Mouse (Mus musculus) hindbrain, embryonic 11.5 days (tissue): Measurements from ENCODE around the gene Tmem265. TPM values are rescaled to one million over a fixed set of nuclear protein-coding genes. Genes with fewer than 3 reads are reported as not detected.

Experiments used
- ATAC-seq: fragments of 200-750 bp; cut with Nextera tagmentation; 2 replicates; pipeline ENCODE4 v1.8.0; 2017; ENCODE audit warnings: mild to moderate bottlenecking, moderate TSS enrichment, moderate library complexity; ENCODE audit not compliant: low FRiP score
- DNase-seq: peaks from one replicate; pipeline ENCODE4 v3.0.0-alpha.2; 2015; ENCODE audit warnings: low spot score
- H3K27ac ChIP-seq: fragments of 300-500 bp; sonication (generic); 2 replicates; pipeline ENCODE4 v1.5.1; 2014; ENCODE audit warnings: mild to moderate bottlenecking, low read depth, low read length
- H3K27me3 ChIP-seq: fragments of 300-500 bp; sonication (generic); 2 replicates; pipeline ENCODE4 v1.6.1; 2014; ENCODE audit warnings: mild to moderate bottlenecking, low read length, moderate library complexity, mixed read lengths; ENCODE audit not compliant: control insufficient read depth, insufficient read depth
- H3K36me3 ChIP-seq: fragments of 300-500 bp; sonication (generic); 2 replicates; pipeline ENCODE4 v1.6.1; 2014; ENCODE audit warnings: mild to moderate bottlenecking, low read length, moderate library complexity, mixed read lengths; ENCODE audit not compliant: control insufficient read depth, insufficient read depth
- H3K4me1 ChIP-seq: fragments of 300-500 bp; sonication (generic); replicated peaks from 2 replicates; pipeline ENCODE4 v1.6.1; 2014; ENCODE audit warnings: low read length, mixed read lengths; ENCODE audit not compliant: control insufficient read depth, insufficient read depth
- H3K4me2 ChIP-seq: fragments of 300-500 bp; sonication (generic); replicated peaks from 2 replicates; pipeline ENCODE4 v1.6.1; 2014; ENCODE audit warnings: mild to moderate bottlenecking, low read depth, low read length
- H3K4me3 ChIP-seq: fragments of 300-500 bp; sonication (generic); 2 replicates; pipeline ENCODE4 v1.5.1; 2014; ENCODE audit warnings: low read depth, low read length
- H3K9ac ChIP-seq: fragments of 300-500 bp; sonication (generic); 2 replicates; pipeline ENCODE4 v1.6.1; 2014; ENCODE audit warnings: low read depth, low read length
- H3K9me3 ChIP-seq: fragments of 300-500 bp; sonication (generic); 2 replicates; pipeline ENCODE4 v1.6.1; 2016; ENCODE audit warnings: low read length; ENCODE audit not compliant: control insufficient read depth
- WGBS: fragments of 180-500 bp; shearing (Covaris S2); extraction: QIAGEN DNeasy Blood & Tissue Kit; methylation state at CpG from one replicate; pipeline ENCODE4 v1.1.7; 2014; 5-methylcytosine and 5-hydroxymethylcytosine counted together
- polyA plus RNA-seq: library from polyadenylated mRNA; unstranded; fragments of >200 nt; fragmentation: Nextera tagmentation; extraction: Ambion mirVana; gene quantifications from 2 replicates; pipeline ENCODE4 v1.2.1, GENCODE M21; 2014

Tmem265 gene
- polyA plus RNA-seq, 1 experiment from 2014 or later: 7.7 TPM

GRCm38 (mm10) chr7:127613501-127613900 lies 52.3 kb downstream of the Tmem265 start:
- H3K27me3 ChIP-seq: no peaks in the 10 kb centered on the region
- H3K27ac ChIP-seq: no peak overlapping the region
- ATAC-seq (no peak), DNase-seq (no peak)
- H3K4me1 ChIP-seq: peaks cover 6% of the 10 kb centered on the region; the same call in 1 of the 2 replicates
- peak overlapping the region; percentile 99 for H3K4me3 ChIP-seq
- H3K9me3 ChIP-seq: no peaks in the 10 kb centered on the region
- peak overlapping the region; percentile 97; the same call in 1 of the 2 replicates for H3K9ac ChIP-seq
- 87% methylated on average over 8 of the region's 8 CpGs for WGBS
- H3K4me2 ChIP-seq: peak overlapping the region; percentile 74; the same call in 1 of the 2 replicates
- H3K36me3 ChIP-seq: peaks cover 27% of the 10 kb centered on the region

- no peak for ATAC-seq
- Histone ChIP-seq H3K27me3 (no peaks in the 10 kb centered on the region), H3K9ac (peak overlapping the region; percentile 97), H3K4me2 (peak overlapping the region; percentile 74), H3K27ac (no peak overlapping the region), H3K36me3 (peaks cover 27% of the 10 kb centered on the region), H3K4me3 (peak overlapping the region; percentile 99), H3K4me1 (peaks cover 6% of the 10 kb centered on the region; the same call in 1 of the 2 replicates), H3K9me3 (no peaks in the 10 kb centered on the region)
- WGBS: 25% methylated on average over 8 of the region's 8 CpGs
- no peak for DNase-seq
These were observed 52.9 kb downstream of the Tmem265 start for GRCm38 (mm10) chr7:127614091-127614490.

DNA sequence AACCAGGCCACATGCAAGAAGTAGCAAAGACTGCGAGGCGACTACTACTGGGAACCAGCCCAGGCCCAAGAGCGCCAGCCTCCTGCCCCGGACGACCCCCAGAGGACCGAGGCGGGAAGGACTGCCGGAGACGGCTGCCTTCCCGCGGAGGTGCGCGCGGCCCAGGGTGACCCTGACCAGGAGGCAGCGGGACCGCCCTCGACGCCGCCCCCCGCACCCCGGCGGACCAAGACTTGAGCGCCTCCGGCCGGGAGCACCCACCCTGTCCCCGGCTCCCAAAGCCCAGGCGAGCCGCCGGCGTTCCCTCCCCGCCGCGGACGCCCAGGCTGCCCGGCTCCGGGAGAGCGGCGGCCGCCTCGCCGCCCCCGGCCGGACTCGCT lies 53.3 kb downstream of the Tmem265 start:
- Histone ChIP-seq H3K9me3 (no peaks in the 10 kb centered on the region), H3K9ac (peak overlapping the region; percentile 97), H3K4me1 (peaks cover 6% of the 10 kb centered on the region; the same call in 1 of the 2 replicates), H3K27ac (peak overlapping the region; percentile 81), H3K27me3 (no peaks in the 10 kb centered on the region), H3K4me2 (peak overlapping the region; percentile 74), H3K4me3 (peak overlapping the region; percentile 99), H3K36me3 (peaks cover 27% of the 10 kb centered on the region)
- 2% methylated on average over 34 of the region's 44 CpGs for WGBS
- ATAC-seq (peak; percentile 28; the same call in 1 of the 2 replicates), DNase-seq (peak; percentile 65)

GRCm38 (mm10) chr7:127614891-127615843 lies 54.0 kb downstream of the Tmem265 start, which contains the start of gene Zfp629:
TSS of gene Zfp629 (minus strand) at chr7:127615797.
- ATAC-seq: peak; percentile 94
- peak within 1 kb of the TSS; percentile 74 for H3K4me2 ChIP-seq
- H3K4me1 ChIP-seq: peaks cover 6% of the 10 kb centered on the region; the same call in 1 of the 2 replicates
- H3K9me3 ChIP-seq: no peaks in the 10 kb centered on the region
- peak within 1 kb of the TSS; percentile 97 for H3K9ac ChIP-seq
- H3K4me3 ChIP-seq: peak within 1 kb of the TSS; percentile 99
- H3K27ac ChIP-seq: peak within 1 kb of the TSS; percentile 81
- DNase-seq: peak; percentile 95
- no peaks in the 10 kb centered on the region for H3K27me3 ChIP-seq
- peaks cover 23% of the 10 kb centered on the region for H3K36me3 ChIP-seq
- 0% methylated on average over 30 of the region's 50 CpGs for WGBS

DNA sequence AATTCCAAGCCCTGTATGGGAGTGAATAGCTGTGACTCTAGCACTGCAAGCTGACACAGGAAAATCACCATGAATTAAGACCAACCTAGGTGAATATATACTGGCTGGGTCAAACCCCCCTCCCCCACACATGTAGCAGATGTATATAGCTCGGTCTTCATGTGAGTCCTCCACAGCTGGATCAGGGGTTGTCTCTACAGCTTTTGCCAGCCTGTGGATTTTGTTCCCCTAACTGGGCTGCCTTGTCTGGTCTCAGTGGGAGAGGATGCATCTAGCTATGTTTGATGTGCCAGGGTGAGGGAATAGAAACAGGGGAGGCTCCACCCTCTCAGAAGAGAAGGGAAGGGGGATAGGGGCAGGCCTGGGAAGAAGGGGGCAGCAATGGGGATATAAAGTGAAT lies 55.1 kb downstream of the Tmem265 start:
- peaks cover 12% of the 10 kb centered on the region for H3K36me3 ChIP-seq
- DNase-seq (no peak), ATAC-seq (no peak)
- no peak overlapping the region for H3K9ac ChIP-seq
- WGBS: 91% methylated on average over 1 of the region's 1 CpGs
- no peak overlapping the region; the same call in 1 of the 2 replicates for H3K4me3 ChIP-seq
- no peak overlapping the region for H3K27ac ChIP-seq
- H3K27me3 ChIP-seq: no peaks in the 10 kb centered on the region
- H3K4me2 ChIP-seq: peak overlapping the region; percentile 74
- H3K4me1 ChIP-seq: peaks cover 6% of the 10 kb centered on the region; the same call in 1 of the 2 replicates
- no peaks in the 10 kb centered on the region for H3K9me3 ChIP-seq

Other genes with a start within 250 kb of the Tmem265 start
- gene Zfp768, start 215.8 kb upstream of the Tmem265 start, polyA plus RNA-seq: 5.1 and 5.7 TPM in 2 replicates
- gene Zfp747, start 185.3 kb upstream of the Tmem265 start, polyA plus RNA-seq: 6.7 and 9.6 TPM in 2 replicates
- gene 9130019O22Rik, start 174.2 kb upstream of the Tmem265 start, polyA plus RNA-seq: 5.4 and 6.2 TPM in 2 replicates
- gene E430018J23Rik, start 167.8 kb upstream of the Tmem265 start, polyA plus RNA-seq: 6.1 and 6.3 TPM in 2 replicates
- 6.9 and 8.1 TPM in 2 replicates for gene Zfp764, start 154.6 kb upstream of the Tmem265 start, polyA plus RNA-seq
- gene Zfp688, start 139.3 kb upstream of the Tmem265 start, polyA plus RNA-seq: 29.8 and 33.6 TPM in 2 replicates
- 12.8 and 13.5 TPM in 2 replicates for gene Zfp689, start 112.2 kb upstream of the Tmem265 start, polyA plus RNA-seq
- gene Prr14, start 101.8 kb upstream of the Tmem265 start, polyA plus RNA-seq: 61.4 and 72.1 TPM in 2 replicates
- 10.5 and 15.1 TPM in 2 replicates for gene Fbrs, start 82.2 kb upstream of the Tmem265 start, polyA plus RNA-seq
- 58.1 and 81.5 TPM in 2 replicates for gene Srcap, start 49.4 kb upstream of the Tmem265 start, polyA plus RNA-seq
- 20.0 and 26.0 TPM in 2 replicates for gene Gm42715, start 41.8 kb upstream of the Tmem265 start, polyA plus RNA-seq
- gene Phkg2, start 11.9 kb downstream of the Tmem265 start, polyA plus RNA-seq: 50.4 and 54.0 TPM in 2 replicates
- gene Ccdc189, start 27.2 kb downstream of the Tmem265 start, polyA plus RNA-seq: 11.9 and 16.4 TPM in 2 replicates
- 31.4 and 33.6 TPM in 2 replicates for gene Rnf40, start 27.4 kb downstream of the Tmem265 start, polyA plus RNA-seq
- gene Zfp629, start 54.4 kb downstream of the Tmem265 start, polyA plus RNA-seq: 28.0 and 31.0 TPM in 2 replicates
- 58.4 and 61.5 TPM in 2 replicates for gene Bcl7c, start 147.5 kb downstream of the Tmem265 start, polyA plus RNA-seq
- 6.8 and 9.2 TPM in 2 replicates for gene Ctf1, start 151.3 kb downstream of the Tmem265 start, polyA plus RNA-seq
- 0.15 and 0.22 TPM in 2 replicates for gene Ctf2, start 170.8 kb downstream of the Tmem265 start, polyA plus RNA-seq
- gene Fbxl19, start 183.2 kb downstream of the Tmem265 start, polyA plus RNA-seq: 6.2 and 10.7 TPM in 2 replicates
- 6.7 and 8.5 TPM in 2 replicates for gene Orai3, start 208.4 kb downstream of the Tmem265 start, polyA plus RNA-seq
- 21.3 and 22.4 TPM in 2 replicates for gene Setd1a, start 215.3 kb downstream of the Tmem265 start, polyA plus RNA-seq
- not detected in 2 replicates for gene Gm49388, start 224.2 kb downstream of the Tmem265 start, polyA plus RNA-seq
- gene Hsd3b7, start 239.2 kb downstream of the Tmem265 start, polyA plus RNA-seq: 7.6 and 7.8 TPM in 2 replicates